Mouse (Mus musculus): ENCODE results near the gene Tnfrsf1b.
A peak's percentile ranks its signal among the peaks of the same experiment; 100 is the strongest.

The Tnfrsf1b gene

GRCm38 (mm10) chr4:145246173-145247011 is at the start of gene Tnfrsf1b:
TSS of gene Tnfrsf1b (minus strand) at chr4:145246870.
- DNase-seq (ENCODE audit: low spot score) = peak; percentile 59

- DNase-seq (ENCODE audit: low spot score) = no peak
Observed at GRCm38 (mm10) chr4:145295589-145296300, 49.1 kb upstream of the Tnfrsf1b start.

GRCm38 (mm10) chr4:145294588-145294987 is 47.9 kb upstream of the Tnfrsf1b start:
- no peak for DNase-seq (ENCODE audit: low spot score)

- DNase-seq (ENCODE audit: low spot score) = peak; percentile 40
Observed at GRCm38 (mm10) chr4:145286369-145287120, 39.9 kb upstream of the Tnfrsf1b start.

GRCm38 (mm10) chr4:145284675-145285074 is 38.0 kb upstream of the Tnfrsf1b start:
- DNase-seq (ENCODE audit: low spot score) = no peak

- DNase-seq (ENCODE audit: low spot score) = no peak
Observed at GRCm38 (mm10) chr4:145283441-145283840, 36.8 kb upstream of the Tnfrsf1b start.

- DNase-seq (ENCODE audit: low spot score) = peak; percentile 71
Observed at GRCm38 (mm10) chr4:145280966-145281365, 34.3 kb upstream of the Tnfrsf1b start.

- peak; percentile 43 for DNase-seq (ENCODE audit: low spot score)
Observed at GRCm38 (mm10) chr4:145278724-145279370, 32.2 kb upstream of the Tnfrsf1b start.

GRCm38 (mm10) chr4:145278231-145278630 is 31.6 kb upstream of the Tnfrsf1b start:
- no peak for DNase-seq (ENCODE audit: low spot score)

GRCm38 (mm10) chr4:145276368-145277249 is 29.9 kb upstream of the Tnfrsf1b start:
- no peak for DNase-seq (ENCODE audit: low spot score)

GRCm38 (mm10) chr4:145274887-145275286 is 28.2 kb upstream of the Tnfrsf1b start:
- DNase-seq (ENCODE audit: low spot score) = no peak

GRCm38 (mm10) chr4:145273923-145274322 is 27.3 kb upstream of the Tnfrsf1b start:
- no peak for DNase-seq (ENCODE audit: low spot score)

GRCm38 (mm10) chr4:145272763-145273162 is 26.1 kb upstream of the Tnfrsf1b start:
- DNase-seq (ENCODE audit: low spot score) = peak; percentile 47

GRCm38 (mm10) chr4:145271634-145272033 is 25.0 kb upstream of the Tnfrsf1b start:
- DNase-seq (ENCODE audit: low spot score) = no peak

GRCm38 (mm10) chr4:145270136-145270535 is 23.5 kb upstream of the Tnfrsf1b start:
- DNase-seq (ENCODE audit: low spot score) = no peak

GRCm38 (mm10) chr4:145267631-145268110 is 21.0 kb upstream of the Tnfrsf1b start:
- no peak for DNase-seq (ENCODE audit: low spot score)

- no peak for DNase-seq (ENCODE audit: low spot score)
Observed at GRCm38 (mm10) chr4:145266505-145266904, 19.8 kb upstream of the Tnfrsf1b start.

- DNase-seq (ENCODE audit: low spot score) = no peak
Observed at GRCm38 (mm10) chr4:145264761-145265160, 18.1 kb upstream of the Tnfrsf1b start.

- no peak for DNase-seq (ENCODE audit: low spot score)
Observed at GRCm38 (mm10) chr4:145263583-145263982, 16.9 kb upstream of the Tnfrsf1b start.

GRCm38 (mm10) chr4:145260802-145261201 is 14.1 kb upstream of the Tnfrsf1b start:
- DNase-seq (ENCODE audit: low spot score) = no peak
